Mouse (Mus musculus) lung, adult 2 months (tissue): Measurements from ENCODE around the gene Farsa.

ENCODE experiments used
- CTCF ChIP-seq: fragments of 200-500 bp; IDR thresholded peaks from 2 replicates; pipeline ENCODE4 v1.5.1; 2011; ENCODE audit warnings: mild to moderate bottlenecking, low read length, control low read depth; ENCODE audit not compliant: insufficient read depth
- POLR2A ChIP-seq: fragments of 200-500 bp; IDR thresholded peaks from 2 replicates; pipeline ENCODE4 v1.6.1; 2011; ENCODE audit warnings: low read depth, mild to moderate bottlenecking, control low read depth, low read length, borderline replicate concordance; ENCODE audit errors: extremely low read depth

- TF ChIP-seq CTCF (no peak), POLR2A (no peak)
Measured at GRCm38 (mm10) chr8:84895963-84896362, 39.2 kb downstream of the Farsa start.
